Mouse (Mus musculus) midbrain, embryonic 12.5 days (tissue): ENCODE data around the gene H1f0. TPM values are rescaled to one million over a fixed set of nuclear protein-coding genes. Genes with fewer than 3 reads are reported as not detected.
"Not testable (repeated sequence)": the region's sequence is repeated elsewhere in the genome, so short reads cannot be mapped to it uniquely, and the experiment has no call there.

ENCODE experiments used
- ATAC-seq: fragments of 200-750 bp; cut with Nextera tagmentation; 2 replicates; pipeline ENCODE4 v1.8.0; 2017; ENCODE audit warnings: low read depth, moderate TSS enrichment, moderate library complexity; ENCODE audit not compliant: low FRiP score
- H3K27ac ChIP-seq: fragments of 300-500 bp; sonication (generic); replicated peaks from 2 replicates; pipeline ENCODE4 v1.5.1; 2016; ENCODE audit warnings: mild to moderate bottlenecking
- H3K27me3 ChIP-seq: fragments of 300-500 bp; sonication (generic); 2 replicates; pipeline ENCODE4 v1.6.1; 2016; ENCODE audit warnings: mild to moderate bottlenecking
- H3K36me3 ChIP-seq: fragments of 300-500 bp; sonication (generic); 2 replicates; pipeline ENCODE4 v1.6.1; 2016
- H3K4me1 ChIP-seq: fragments of 300-500 bp; sonication (generic); 2 replicates; pipeline ENCODE4 v1.6.1; 2016
- H3K4me2 ChIP-seq: fragments of 300-500 bp; sonication (generic); replicated peaks from 2 replicates; pipeline ENCODE4 v1.6.1; 2016; ENCODE audit warnings: mild to moderate bottlenecking, moderate library complexity
- H3K4me3 ChIP-seq: fragments of 300-500 bp; sonication (generic); 2 replicates; pipeline ENCODE4 v1.5.1; 2016; ENCODE audit warnings: mild to moderate bottlenecking
- H3K9ac ChIP-seq: fragments of 300-500 bp; sonication (generic); replicated peaks from 2 replicates; pipeline ENCODE4 v1.6.1; 2016; ENCODE audit warnings: mild to moderate bottlenecking, moderate library complexity
- H3K9me3 ChIP-seq: fragments of 300-500 bp; sonication (generic); 2 replicates; pipeline ENCODE4 v1.6.1; 2016; ENCODE audit warnings: mild to moderate bottlenecking
- WGBS: fragments of 180-500 bp; shearing (Covaris S2); methylation state at CpG from one replicate; pipeline ENCODE4 v1.1.7; 2016; 5-methylcytosine and 5-hydroxymethylcytosine counted together
- polyA plus RNA-seq: library from polyadenylated mRNA; unstranded; fragments of >200 nt; fragmentation: Nextera tagmentation; extraction: Ambion mirVana; gene quantifications from 2 replicates; pipeline ENCODE4 v1.2.1, GENCODE M21; 2016

Gene H1f0
- polyA plus RNA-seq, 1 experiment from 2014 or later, result 575 TPM

DNA sequence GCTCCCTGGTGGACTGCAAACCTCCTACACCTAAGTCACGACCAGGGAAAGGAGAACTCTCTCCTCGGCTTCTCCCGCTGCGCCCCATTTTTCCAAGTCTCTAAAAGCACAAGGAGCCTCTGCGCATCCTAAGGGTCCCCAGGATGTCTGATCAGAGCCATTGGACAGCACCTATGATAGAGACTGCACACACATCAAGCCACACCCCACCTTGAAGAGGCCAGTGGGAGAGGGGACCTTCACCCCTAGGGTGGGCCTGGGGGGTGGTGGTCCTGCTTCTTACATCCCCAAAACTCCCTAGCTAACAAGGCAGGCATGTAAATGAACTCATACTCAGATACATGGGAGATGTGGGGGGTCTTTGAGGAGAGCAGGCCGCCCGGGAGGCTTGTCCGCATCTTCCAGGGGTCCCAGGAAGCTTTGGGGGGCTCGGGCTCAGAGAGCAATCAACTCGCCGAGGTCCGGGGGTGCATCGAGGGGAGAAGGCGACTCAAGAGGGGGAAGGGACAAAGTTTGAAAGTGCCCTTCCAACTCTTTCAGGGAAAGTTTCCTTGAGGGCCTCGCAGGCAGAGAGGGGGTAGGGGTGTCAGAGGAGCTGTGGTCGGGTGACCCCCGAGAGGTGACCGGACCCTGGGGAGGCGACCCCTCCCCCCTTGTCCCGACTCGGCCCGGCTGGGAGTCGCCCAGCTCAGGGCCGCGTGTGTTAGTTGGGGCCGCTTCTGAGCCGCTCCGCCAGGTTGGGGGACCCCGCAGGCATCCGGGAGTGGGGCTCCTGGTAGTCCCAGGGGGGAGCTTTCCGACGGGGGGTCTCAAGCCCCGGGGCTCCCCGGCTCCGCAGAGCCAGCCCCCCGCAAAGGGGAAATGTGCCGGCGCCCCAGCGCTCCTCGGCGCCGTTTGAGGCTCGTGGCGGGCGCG, 702 bp upstream of the H1f0 start:
- H3K27me3 ChIP-seq, result peaks cover 24% of the 10 kb centered on the region; the same call in 1 of the 2 replicates
- WGBS, result 5% methylated on average over 41 of the region's 46 CpGs
- ATAC-seq, result peak; percentile 20; the same call in 1 of the 2 replicates

DNA sequence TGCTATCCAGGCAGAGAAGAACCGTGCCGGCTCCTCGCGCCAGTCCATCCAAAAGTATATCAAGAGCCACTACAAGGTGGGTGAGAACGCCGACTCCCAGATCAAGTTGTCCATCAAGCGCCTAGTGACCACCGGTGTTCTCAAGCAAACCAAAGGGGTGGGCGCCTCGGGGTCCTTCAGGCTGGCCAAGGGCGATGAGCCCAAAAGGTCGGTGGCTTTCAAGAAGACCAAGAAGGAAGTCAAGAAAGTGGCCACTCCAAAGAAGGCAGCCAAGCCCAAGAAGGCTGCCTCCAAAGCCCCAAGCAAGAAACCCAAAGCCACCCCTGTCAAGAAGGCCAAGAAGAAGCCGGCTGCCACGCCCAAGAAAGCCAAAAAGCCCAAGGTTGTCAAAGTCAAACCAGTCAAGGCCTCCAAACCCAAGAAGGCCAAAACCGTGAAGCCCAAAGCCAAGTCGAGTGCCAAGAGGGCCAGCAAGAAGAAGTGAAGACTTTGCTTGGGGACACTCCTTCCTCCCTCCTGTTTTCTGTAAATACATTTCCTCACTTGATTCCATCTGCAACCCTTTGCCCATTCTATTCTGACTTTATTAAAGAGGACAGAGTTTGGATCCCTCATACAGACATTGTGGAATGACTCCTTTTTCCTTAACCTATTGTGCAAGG, 704 bp downstream of the H1f0 start:
- H3K27me3 ChIP-seq, result peaks cover 19% of the 10 kb centered on the region; the same call in 1 of the 2 replicates
- 32% methylated on average over 16 of the region's 16 CpGs for WGBS
- H3K4me1 ChIP-seq, result peaks cover 50% of the 10 kb centered on the region

More for the DNA sequence above, 702 bp upstream of the H1f0 start:
- Histone ChIP-seq H3K9ac (peak overlapping the region; percentile 99), H3K4me3 (peak overlapping the region; percentile 76), H3K27ac (peak overlapping the region; percentile 95), H3K4me1 (peaks cover 49% of the 10 kb centered on the region), H3K9me3 (no peaks in the 10 kb centered on the region), H3K4me2 (peak overlapping the region; percentile 98), H3K36me3 (no peaks in the 10 kb centered on the region)

DNA sequence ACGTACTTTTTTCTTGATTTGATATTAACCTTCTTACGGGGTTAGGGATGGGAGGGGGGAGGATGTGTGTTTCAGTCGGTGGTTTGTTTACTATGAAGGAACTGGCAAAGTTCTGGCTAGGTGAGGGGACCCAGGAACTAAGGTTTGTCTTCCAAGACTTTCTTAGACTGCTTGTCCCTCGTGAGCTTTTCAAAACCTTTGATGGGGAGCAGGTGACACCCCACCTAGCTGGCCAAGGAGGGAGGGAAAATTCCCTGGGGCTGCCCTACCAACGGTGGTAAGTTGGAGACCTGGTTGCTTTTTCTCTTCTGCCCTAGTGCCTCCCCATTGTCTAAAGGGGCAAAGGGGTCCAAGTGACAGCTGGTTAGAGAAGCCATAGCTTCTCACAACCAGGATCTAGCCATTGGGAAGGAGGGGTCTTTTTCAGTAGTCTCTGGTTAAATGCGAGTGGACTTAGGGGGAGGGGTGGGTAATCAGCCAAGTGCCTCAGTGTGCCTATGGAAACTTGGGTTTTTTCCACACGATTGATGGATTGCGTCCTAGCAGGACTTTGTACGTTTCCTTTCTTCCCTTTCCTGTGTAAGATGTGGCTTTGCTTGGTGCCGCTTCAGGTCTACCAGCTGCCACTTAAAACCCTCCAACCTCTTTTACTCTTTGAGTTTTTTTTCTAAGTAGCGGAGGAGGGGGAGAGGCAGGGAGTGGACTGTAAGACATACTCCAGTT, 1.4 kb downstream of the H1f0 start:
- H3K36me3 ChIP-seq, result no peaks in the 10 kb centered on the region
- peaks cover 16% of the 10 kb centered on the region; the same call in 1 of the 2 replicates for H3K27me3 ChIP-seq
- peaks cover 50% of the 10 kb centered on the region for H3K4me1 ChIP-seq
- peak overlapping the region; percentile 76 for H3K4me3 ChIP-seq
- peak overlapping the region; percentile 61 for H3K27ac ChIP-seq
- peak overlapping the region; percentile 98 for H3K4me2 ChIP-seq
- no peak for ATAC-seq
- 12% methylated on average over 11 of the region's 11 CpGs for WGBS
- no peaks in the 10 kb centered on the region for H3K9me3 ChIP-seq
- H3K9ac ChIP-seq, result peak overlapping the region; percentile 99

More for the DNA sequence above, 704 bp downstream of the H1f0 start:
- Histone ChIP-seq H3K9ac (peak overlapping the region; percentile 99), H3K4me3 (peak overlapping the region; percentile 76), H3K4me2 (peak overlapping the region; percentile 98), H3K9me3 (no peaks in the 10 kb centered on the region), H3K27ac (peak overlapping the region; percentile 95), H3K36me3 (no peaks in the 10 kb centered on the region)
- ATAC-seq, result no peak

- Histone ChIP-seq H3K4me3 (peak overlapping the region; percentile 76), H3K27me3 (peaks cover 11% of the 10 kb centered on the region; the same call in 1 of the 2 replicates), H3K36me3 (no peaks in the 10 kb centered on the region), H3K9ac (peak overlapping the region; percentile 99), H3K4me1 (peaks cover 46% of the 10 kb centered on the region), H3K27ac (peak overlapping the region; percentile 61), H3K9me3 (no peaks in the 10 kb centered on the region), H3K4me2 (peak overlapping the region; percentile 98)
- peak; percentile 80 for ATAC-seq
- WGBS, result under 1% methylated on average over 52 of the region's 52 CpGs
Observed at GRCm38 (mm10) chr15:79030551-79031435, 2.5 kb downstream of the H1f0 start.

DNA sequence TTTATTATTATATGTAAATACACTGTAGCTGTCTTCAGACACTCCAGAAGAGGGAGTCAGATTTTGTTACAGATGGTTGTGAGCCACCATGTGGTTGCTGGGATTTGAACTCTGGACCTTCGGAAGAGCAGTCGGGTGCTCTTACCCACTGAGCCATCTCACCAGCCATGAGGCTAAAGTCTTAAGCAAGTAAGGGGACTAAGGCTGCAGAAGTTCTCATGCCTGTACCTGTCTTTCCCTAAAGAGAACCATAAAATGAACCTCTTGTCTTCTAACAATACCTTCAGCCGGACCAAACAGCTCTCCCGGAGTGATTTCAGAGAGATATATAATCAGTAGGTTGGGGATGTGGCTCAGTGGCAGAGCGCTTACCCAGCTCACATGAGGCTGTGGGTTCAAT, 3.7 kb downstream of the H1f0 start:
- ATAC-seq, H3K27ac ChIP-seq, H3K27me3 ChIP-seq, H3K9ac ChIP-seq, H3K36me3 ChIP-seq, H3K9me3 ChIP-seq, H3K4me3 ChIP-seq: not testable (repeated sequence)
- Histone ChIP-seq H3K4me2 (0 out of 2 replicates have a peak overlapping the region, but pooled peaks have one; percentile 6), H3K4me1 (peaks cover 41% of the 10 kb centered on the region)
- WGBS, result 86% methylated on average over 5 of the region's 5 CpGs

DNA sequence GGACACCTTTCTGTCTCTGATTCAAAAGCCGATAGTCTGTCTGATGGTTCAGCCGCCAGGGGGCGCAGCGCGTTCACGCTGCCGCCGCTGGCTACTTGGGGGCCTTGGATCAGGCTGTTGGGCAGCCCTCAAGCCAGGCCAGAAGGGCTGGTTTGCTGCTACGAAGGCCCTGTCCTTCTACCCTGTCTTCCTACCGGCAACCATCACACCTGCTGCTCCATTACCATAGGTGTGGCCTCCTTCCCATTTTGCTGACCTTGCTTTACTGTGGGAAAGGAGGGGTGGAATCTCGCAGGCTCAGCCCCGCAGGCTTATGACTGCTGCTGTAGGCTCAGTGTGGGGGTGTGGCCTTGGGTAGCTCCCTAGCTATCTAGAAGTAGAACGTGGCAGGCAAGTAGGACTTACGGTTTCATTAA, 9.7 kb downstream of the H1f0 start:
- Histone ChIP-seq H3K4me2 (no peak overlapping the region), H3K9me3 (no peaks in the 10 kb centered on the region), H3K4me1 (peaks cover 24% of the 10 kb centered on the region), H3K4me3 (no peak overlapping the region), H3K9ac (no peak overlapping the region), H3K27ac (no peak overlapping the region), H3K36me3 (peaks cover 7% of the 10 kb centered on the region), H3K27me3 (peaks cover 36% of the 10 kb centered on the region)
- no peak for ATAC-seq
- 15% methylated on average over 14 of the region's 14 CpGs for WGBS

GRCm38 (mm10) chr15:79038331-79038730, 10.1 kb downstream of the H1f0 start:
- H3K9ac ChIP-seq, result no peak overlapping the region
- H3K9me3 ChIP-seq, result no peaks in the 10 kb centered on the region
- peaks cover 28% of the 10 kb centered on the region for H3K4me1 ChIP-seq
- H3K36me3 ChIP-seq, result peaks cover 7% of the 10 kb centered on the region
- peaks cover 40% of the 10 kb centered on the region for H3K27me3 ChIP-seq
- ATAC-seq, result no peak
- no peak overlapping the region for H3K4me3 ChIP-seq
- H3K4me2 ChIP-seq, result no peak overlapping the region
- WGBS, result 64% methylated on average over 10 of the region's 10 CpGs
- no peak overlapping the region for H3K27ac ChIP-seq

GRCm38 (mm10) chr15:79038853-79039252, 10.6 kb downstream of the H1f0 start:
- peak; percentile 17; the same call in 1 of the 2 replicates for ATAC-seq
- no peak overlapping the region for H3K4me2 ChIP-seq
- no peak overlapping the region for H3K27ac ChIP-seq
- H3K9me3 ChIP-seq, result no peaks in the 10 kb centered on the region
- no peak overlapping the region for H3K4me3 ChIP-seq
- H3K9ac ChIP-seq, result no peak overlapping the region
- 18% methylated on average over 7 of the region's 7 CpGs for WGBS
- peaks cover 46% of the 10 kb centered on the region for H3K27me3 ChIP-seq
- H3K4me1 ChIP-seq, result peaks cover 28% of the 10 kb centered on the region
- H3K36me3 ChIP-seq, result peaks cover 7% of the 10 kb centered on the region

DNA sequence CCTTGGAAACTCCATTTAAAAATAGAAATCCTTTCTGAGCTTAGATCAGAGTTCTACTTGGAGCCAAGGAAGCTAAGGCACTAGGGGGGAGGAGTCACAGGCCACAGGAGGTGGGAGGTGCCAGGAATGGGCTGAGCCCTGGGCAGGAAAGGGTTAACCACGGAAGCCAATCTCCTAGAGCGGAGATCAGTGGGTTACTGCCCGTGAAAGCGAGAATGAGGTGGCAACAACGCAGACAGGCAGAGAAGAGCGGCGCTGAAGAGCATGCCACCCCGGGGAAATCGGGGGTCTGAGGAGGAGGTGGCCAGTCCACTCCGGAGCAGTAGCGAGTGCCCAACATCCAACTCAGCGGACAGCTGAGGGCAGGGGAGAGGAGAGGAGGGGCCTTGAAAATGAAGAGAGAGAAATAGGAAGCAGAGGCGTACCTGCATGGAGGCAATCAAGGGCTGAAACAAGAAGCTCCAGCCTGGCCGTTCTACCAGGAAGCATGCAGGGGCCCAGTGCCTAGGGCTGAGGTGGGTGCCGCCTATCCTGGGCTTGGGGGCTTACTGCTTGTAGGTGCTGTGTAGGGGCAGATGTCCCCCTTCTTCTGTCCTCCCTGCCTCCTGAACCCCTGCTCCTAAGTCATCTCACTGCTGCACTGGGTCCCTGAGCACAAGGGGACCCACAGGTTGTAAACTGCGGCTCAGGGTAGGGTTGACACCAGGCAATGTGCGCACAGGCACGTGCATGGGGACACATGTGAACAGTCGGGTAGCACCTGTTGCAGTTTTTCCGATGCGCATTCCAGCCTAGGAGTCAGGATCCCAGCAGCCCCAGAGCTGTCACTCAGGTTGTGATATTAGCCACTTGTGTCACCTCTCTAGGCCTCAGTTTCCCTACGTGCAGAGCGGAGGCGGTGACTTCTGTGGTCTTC, 12.5 kb downstream of the H1f0 start:
- no peak overlapping the region for H3K27ac ChIP-seq
- H3K36me3 ChIP-seq, result peaks cover 7% of the 10 kb centered on the region
- peaks cover 59% of the 10 kb centered on the region for H3K27me3 ChIP-seq
- H3K4me2 ChIP-seq, result peak overlapping the region; percentile 43
- ATAC-seq, result no peak
- H3K9me3 ChIP-seq, result no peaks in the 10 kb centered on the region
- 0 out of 2 replicates have a peak overlapping the region, but pooled peaks have one; percentile 28 for H3K9ac ChIP-seq
- H3K4me3 ChIP-seq, result peak overlapping the region; percentile 24
- peaks cover 37% of the 10 kb centered on the region for H3K4me1 ChIP-seq
- WGBS, result 26% methylated on average over 24 of the region's 24 CpGs

GRCm38 (mm10) chr15:79041585-79041984, 13.3 kb downstream of the H1f0 start, which contains the start of gene Galr3:
Galr3 (plus strand) TSS chr15:79041885.
- Histone ChIP-seq H3K9me3 (no peaks in the 10 kb centered on the region), H3K9ac (peak within 1 kb of the TSS; percentile 37; the same call in 1 of the 2 replicates), H3K4me3 (peak within 1 kb of the TSS; percentile 49), H3K27me3 (peaks cover 60% of the 10 kb centered on the region), H3K4me2 (peak within 1 kb of the TSS; percentile 72), H3K4me1 (peaks cover 37% of the 10 kb centered on the region), H3K36me3 (peaks cover 7% of the 10 kb centered on the region), H3K27ac (no peak within 1 kb of the TSS)
- ATAC-seq, result no peak
- 87% methylated on average over 6 of the region's 6 CpGs for WGBS
